Mouse (Mus musculus): ENCODE data around the gene Sema6d. TPM values are rescaled to one million over a fixed set of nuclear protein-coding genes. Genes with fewer than 3 reads are reported as not detected.

Gene Sema6d
- polyA plus RNA-seq, 1 experiment from 2014 or later = 41.3 TPM

DNA sequence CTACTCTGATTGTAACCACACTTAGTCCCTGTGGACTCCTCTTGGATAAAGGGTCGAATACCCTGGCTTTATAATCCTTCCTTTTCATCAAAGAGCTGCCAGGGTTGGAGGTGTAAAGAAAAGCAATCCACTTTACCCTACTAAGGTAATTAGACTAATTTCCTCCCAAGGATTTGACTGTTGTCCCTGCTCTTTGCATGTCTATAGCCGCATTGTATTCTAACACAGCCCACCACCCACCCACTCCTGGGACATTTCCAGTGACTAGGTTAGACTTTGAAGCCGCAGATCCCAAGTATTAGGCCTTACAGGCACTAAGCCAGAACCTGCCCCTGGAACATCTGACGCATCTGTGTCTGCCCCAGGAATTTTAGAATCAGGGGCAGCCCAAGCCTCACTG lies 547.3 kb downstream of the Sema6d start:
- H3K4me2 ChIP-seq (ENCODE audit: low read length) = no peak overlapping the region
- WGBS = 50% methylated on average over 4 of the region's 4 CpGs
- H3K4me3 ChIP-seq (ENCODE audit: low read length) = no peak overlapping the region
- no peak overlapping the region for H3K27ac ChIP-seq (ENCODE audit: low read depth, low read length)
- no peaks in the 10 kb centered on the region for H3K27me3 ChIP-seq (replicated peaks; ENCODE audit: control insufficient read depth, insufficient read depth, low read length)
- no peak for ATAC-seq
- H3K36me3 ChIP-seq (ENCODE audit: control insufficient read depth, insufficient read depth, low read length) = no peaks in the 10 kb centered on the region
- H3K9me3 ChIP-seq (ENCODE audit: control insufficient read depth, low read length) = no peaks in the 10 kb centered on the region
- H3K9ac ChIP-seq (ENCODE audit: low read depth, low read length) = no peak overlapping the region
- peaks cover 32% of the 10 kb centered on the region for H3K4me1 ChIP-seq (ENCODE audit: control insufficient read depth, insufficient read depth, low read depth, low read length)

DNA sequence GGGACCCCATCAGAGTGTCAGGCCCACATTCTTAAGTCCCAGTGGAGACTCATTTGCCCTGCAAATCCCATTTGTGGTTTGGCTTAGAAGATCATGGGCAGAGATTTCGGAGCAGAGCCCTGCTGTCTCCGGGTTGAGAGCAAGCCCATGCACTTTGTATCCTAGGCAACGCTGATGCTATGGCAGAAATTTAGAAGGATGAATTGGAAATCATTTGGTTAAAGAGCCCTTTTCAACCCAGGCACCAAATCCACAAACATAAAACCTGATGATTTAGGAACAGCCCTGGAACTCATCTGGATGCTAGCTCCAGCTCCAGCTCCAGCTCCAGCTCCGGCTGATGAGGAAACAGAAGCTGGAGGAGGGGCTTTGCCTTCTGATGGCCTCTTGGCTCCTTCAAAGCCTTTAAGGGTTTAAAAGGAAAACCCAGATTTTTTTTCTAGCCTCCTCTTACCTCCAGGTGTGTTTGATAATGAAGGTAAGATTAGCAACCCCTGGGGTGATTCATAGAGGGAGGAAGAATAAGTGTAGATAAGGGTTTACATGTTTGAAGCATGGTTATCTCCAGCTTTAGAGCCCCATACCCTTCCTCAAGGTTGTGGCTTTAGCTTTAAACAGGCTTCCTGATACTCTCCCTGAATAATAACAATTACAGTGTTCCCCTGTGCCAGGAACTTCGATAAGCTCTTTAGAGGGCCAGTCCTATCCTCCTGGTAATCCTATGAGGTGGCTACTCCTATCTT lies 549.6 kb downstream of the Sema6d start:
- no peak overlapping the region for H3K4me2 ChIP-seq (ENCODE audit: low read length)
- WGBS = 45% methylated on average over 5 of the region's 5 CpGs
- no peak overlapping the region for H3K27ac ChIP-seq (ENCODE audit: low read depth, low read length)
- no peak overlapping the region for H3K9ac ChIP-seq (ENCODE audit: low read depth, low read length)
- peaks cover 34% of the 10 kb centered on the region for H3K4me1 ChIP-seq (ENCODE audit: control insufficient read depth, insufficient read depth, low read depth, low read length)
- H3K27me3 ChIP-seq (replicated peaks; ENCODE audit: control insufficient read depth, insufficient read depth, low read length) = no peaks in the 10 kb centered on the region
- no peaks in the 10 kb centered on the region for H3K9me3 ChIP-seq (ENCODE audit: control insufficient read depth, low read length)
- no peak overlapping the region for H3K4me3 ChIP-seq (ENCODE audit: low read length)
- ATAC-seq = no peak
- H3K36me3 ChIP-seq (ENCODE audit: control insufficient read depth, insufficient read depth, low read length) = no peaks in the 10 kb centered on the region

DNA sequence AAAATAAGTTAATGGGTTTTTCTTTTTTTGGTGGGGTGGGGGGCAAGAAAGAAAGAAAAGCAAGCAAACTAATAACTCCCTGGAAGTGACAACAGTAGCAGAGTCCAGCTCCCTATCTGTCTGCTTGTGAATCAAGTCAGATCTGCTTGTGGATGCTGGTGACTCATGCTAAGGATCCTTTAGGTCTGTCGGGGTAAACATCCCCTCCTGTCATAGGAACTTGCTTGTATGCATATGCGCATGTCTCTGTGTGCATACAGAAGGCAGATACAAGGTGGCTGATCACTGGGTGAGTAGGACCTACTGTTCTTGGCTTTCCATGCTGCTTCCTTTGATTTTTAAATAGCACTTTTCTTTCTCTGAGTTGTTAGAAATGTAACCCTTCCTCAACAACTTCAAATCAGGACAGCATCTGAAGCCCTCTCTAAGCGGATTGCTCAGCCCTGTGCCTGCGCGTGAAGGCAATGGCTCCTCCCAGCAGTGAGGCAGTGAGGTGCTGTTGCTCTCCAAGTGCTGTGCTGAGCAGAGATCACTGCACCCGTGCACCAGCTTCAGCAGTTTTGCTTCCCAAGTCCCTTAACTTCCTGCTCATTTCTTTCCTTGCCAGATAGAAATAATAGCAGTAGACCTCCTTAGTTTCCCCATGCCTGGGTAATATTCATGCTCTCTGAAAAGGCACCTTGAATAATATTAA lies 550.9 kb downstream of the Sema6d start:
- H3K36me3 ChIP-seq (ENCODE audit: control insufficient read depth, insufficient read depth, low read length) = no peaks in the 10 kb centered on the region
- peak; percentile 51; the same call in 1 of the 2 replicates for ATAC-seq
- no peaks in the 10 kb centered on the region for H3K9me3 ChIP-seq (ENCODE audit: control insufficient read depth, low read length)
- no peak overlapping the region for H3K4me2 ChIP-seq (ENCODE audit: low read length)
- no peak overlapping the region for H3K4me3 ChIP-seq (ENCODE audit: low read length)
- H3K27ac ChIP-seq (ENCODE audit: low read depth, low read length) = peak overlapping the region; percentile 36
- H3K27me3 ChIP-seq (replicated peaks; ENCODE audit: control insufficient read depth, insufficient read depth, low read length) = no peaks in the 10 kb centered on the region
- 36% methylated on average over 6 of the region's 6 CpGs for WGBS
- no peak overlapping the region for H3K9ac ChIP-seq (ENCODE audit: low read depth, low read length)
- H3K4me1 ChIP-seq (ENCODE audit: control insufficient read depth, insufficient read depth, low read depth, low read length) = peaks cover 30% of the 10 kb centered on the region

DNA sequence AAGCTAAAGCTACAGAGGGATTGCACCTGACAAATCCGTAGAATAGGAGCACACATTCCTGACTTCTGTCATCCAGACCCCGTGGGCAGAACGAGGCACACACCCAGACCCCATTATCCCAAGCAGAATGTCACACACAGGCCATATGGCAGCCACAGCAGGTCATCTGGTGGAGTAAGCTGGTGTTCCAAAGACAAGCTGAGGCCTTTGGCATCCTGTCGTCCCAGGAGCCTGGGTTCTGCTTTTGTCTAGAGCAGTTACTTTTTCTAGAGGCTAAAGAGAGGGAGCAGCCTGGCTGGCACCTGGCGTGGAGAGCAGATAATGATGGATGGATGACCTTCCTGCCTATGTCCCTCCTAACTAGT lies 551.4 kb downstream of the Sema6d start:
- 12% methylated on average over 5 of the region's 5 CpGs for WGBS
- Histone ChIP-seq H3K4me1 (ENCODE audit: control insufficient read depth, insufficient read depth, low read depth, low read length) (peaks cover 27% of the 10 kb centered on the region), H3K9me3 (ENCODE audit: control insufficient read depth, low read length) (no peaks in the 10 kb centered on the region), H3K4me3 (ENCODE audit: low read length) (no peak overlapping the region), H3K4me2 (ENCODE audit: low read length) (no peak overlapping the region), H3K27ac (ENCODE audit: low read depth, low read length) (no peak overlapping the region; the same call in 1 of the 2 replicates), H3K36me3 (ENCODE audit: control insufficient read depth, insufficient read depth, low read length) (no peaks in the 10 kb centered on the region), H3K9ac (ENCODE audit: low read depth, low read length) (no peak overlapping the region), H3K27me3 (replicated peaks; ENCODE audit: control insufficient read depth, insufficient read depth, low read length) (no peaks in the 10 kb centered on the region)
- ATAC-seq = peak; percentile 75

DNA sequence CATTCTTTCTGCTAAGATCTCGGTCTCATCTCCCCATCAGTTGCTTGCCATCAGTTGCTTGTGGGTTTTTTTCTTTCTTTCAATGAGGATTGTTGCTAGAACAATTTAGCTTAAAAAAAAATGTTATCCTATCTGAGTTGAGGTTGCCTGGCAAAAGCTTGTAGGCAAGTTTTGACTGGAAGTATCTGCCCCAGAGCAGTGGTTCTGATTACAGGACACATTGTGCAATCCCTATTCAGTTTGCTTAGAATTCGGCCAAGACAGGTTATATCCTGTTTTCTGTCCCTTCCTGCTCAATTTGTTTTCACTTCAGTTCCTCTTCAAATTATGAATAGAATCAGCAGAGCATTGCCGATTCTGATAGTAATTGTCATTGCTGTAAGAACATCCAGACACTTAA lies 552.4 kb downstream of the Sema6d start:
- H3K9ac ChIP-seq (ENCODE audit: low read depth, low read length) = no peak overlapping the region
- no peaks in the 10 kb centered on the region for H3K36me3 ChIP-seq (ENCODE audit: control insufficient read depth, insufficient read depth, low read length)
- no peaks in the 10 kb centered on the region for H3K9me3 ChIP-seq (ENCODE audit: control insufficient read depth, low read length)
- H3K4me1 ChIP-seq (ENCODE audit: control insufficient read depth, insufficient read depth, low read depth, low read length) = peaks cover 26% of the 10 kb centered on the region
- H3K27ac ChIP-seq (ENCODE audit: low read depth, low read length) = no peak overlapping the region
- no peak overlapping the region for H3K4me2 ChIP-seq (ENCODE audit: low read length)
- WGBS = 66% methylated on average over 3 of the region's 3 CpGs
- no peak overlapping the region for H3K4me3 ChIP-seq (ENCODE audit: low read length)
- ATAC-seq = no peak
- H3K27me3 ChIP-seq (replicated peaks; ENCODE audit: control insufficient read depth, insufficient read depth, low read length) = no peaks in the 10 kb centered on the region

DNA sequence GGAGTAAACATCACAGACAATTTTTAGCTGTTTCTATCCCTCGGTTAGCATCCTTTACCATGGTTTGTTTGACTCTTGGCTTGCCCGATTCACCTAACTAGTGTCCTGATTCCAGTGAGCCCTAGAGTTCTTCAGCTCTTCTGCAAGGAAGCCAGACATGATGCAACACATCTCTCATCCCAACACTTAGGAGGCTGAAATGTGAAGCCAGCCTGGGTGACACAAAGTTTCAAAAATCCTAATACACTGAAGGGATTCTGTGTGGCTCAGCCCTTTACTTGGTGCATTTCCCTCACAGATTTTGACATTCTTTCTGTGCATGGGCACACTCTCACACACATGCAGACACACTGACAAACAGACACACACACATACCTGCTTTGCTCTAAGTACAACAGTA lies 560.8 kb downstream of the Sema6d start:
- H3K9me3 ChIP-seq (ENCODE audit: control insufficient read depth, low read length) = no peaks in the 10 kb centered on the region
- no peak overlapping the region for H3K4me3 ChIP-seq (ENCODE audit: low read length)
- no peaks in the 10 kb centered on the region for H3K27me3 ChIP-seq (replicated peaks; ENCODE audit: control insufficient read depth, insufficient read depth, low read length)
- no peak overlapping the region for H3K4me2 ChIP-seq (ENCODE audit: low read length)
- no peaks in the 10 kb centered on the region; the same call in 1 of the 2 replicates for H3K36me3 ChIP-seq (ENCODE audit: control insufficient read depth, insufficient read depth, low read length)
- H3K9ac ChIP-seq (ENCODE audit: low read depth, low read length) = no peak overlapping the region
- no peak overlapping the region; the same call in 1 of the 2 replicates for H3K27ac ChIP-seq (ENCODE audit: low read depth, low read length)
- 89% methylated on average over 2 of the region's 2 CpGs for WGBS
- no peaks in the 10 kb centered on the region; the same call in none of the 2 replicates for H3K4me1 ChIP-seq (ENCODE audit: control insufficient read depth, insufficient read depth, low read depth, low read length)
- ATAC-seq = no peak

DNA sequence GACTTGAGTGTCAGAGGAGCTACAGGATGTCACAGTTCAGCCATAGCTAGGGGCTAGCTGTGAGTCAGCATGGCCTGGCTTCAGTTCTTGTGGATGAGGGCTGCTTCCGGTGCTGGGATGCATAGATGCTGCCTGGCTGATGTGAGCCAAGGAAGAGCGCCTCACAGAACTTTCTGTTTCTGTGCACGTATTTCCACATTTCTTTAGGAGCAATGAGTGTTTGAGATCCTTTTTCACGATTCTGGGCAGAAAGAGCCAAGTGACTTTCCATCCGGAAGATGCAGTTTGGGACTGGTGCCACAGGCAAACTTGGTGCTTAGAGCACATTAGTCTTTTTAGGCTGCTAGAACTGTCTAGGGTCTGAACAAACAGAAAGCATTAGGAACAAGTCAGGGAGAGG lies 561.4 kb downstream of the Sema6d start:
- Histone ChIP-seq H3K36me3 (ENCODE audit: control insufficient read depth, insufficient read depth, low read length) (no peaks in the 10 kb centered on the region; the same call in 1 of the 2 replicates), H3K4me2 (ENCODE audit: low read length) (no peak overlapping the region), H3K4me3 (ENCODE audit: low read length) (no peak overlapping the region), H3K9ac (ENCODE audit: low read depth, low read length) (no peak overlapping the region), H3K9me3 (ENCODE audit: control insufficient read depth, low read length) (no peaks in the 10 kb centered on the region), H3K27me3 (replicated peaks; ENCODE audit: control insufficient read depth, insufficient read depth, low read length) (no peaks in the 10 kb centered on the region), H3K27ac (ENCODE audit: low read depth, low read length) (no peak overlapping the region; the same call in 1 of the 2 replicates), H3K4me1 (ENCODE audit: control insufficient read depth, insufficient read depth, low read depth, low read length) (no peaks in the 10 kb centered on the region; the same call in none of the 2 replicates)
- ATAC-seq = peak; percentile 73
- WGBS = 74% methylated on average over 5 of the region's 5 CpGs

DNA sequence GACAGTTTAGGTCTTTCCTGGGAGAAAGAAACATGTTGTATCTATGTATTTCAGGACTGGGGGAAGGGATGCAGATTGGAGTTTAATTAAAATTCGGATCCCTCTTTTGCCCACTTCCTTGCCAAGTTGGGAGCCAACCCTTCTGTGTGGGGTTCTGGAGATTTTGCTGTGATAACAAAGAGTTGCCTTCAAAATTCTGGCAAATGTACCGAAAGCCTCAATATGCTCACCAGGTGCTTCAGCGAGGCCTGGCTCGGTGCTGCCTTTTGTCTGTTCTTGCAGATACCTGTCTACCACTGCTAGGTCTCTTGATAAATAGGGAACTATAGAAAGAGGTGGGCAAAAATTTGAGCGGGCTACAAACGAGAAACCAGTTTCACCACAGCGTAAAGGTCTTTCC lies 563.4 kb downstream of the Sema6d start:
- H3K27ac ChIP-seq (ENCODE audit: low read depth, low read length) = peak overlapping the region; percentile 27; the same call in 1 of the 2 replicates
- no peaks in the 10 kb centered on the region for H3K9me3 ChIP-seq (ENCODE audit: control insufficient read depth, low read length)
- no peaks in the 10 kb centered on the region for H3K27me3 ChIP-seq (replicated peaks; ENCODE audit: control insufficient read depth, insufficient read depth, low read length)
- H3K4me1 ChIP-seq (ENCODE audit: control insufficient read depth, insufficient read depth, low read depth, low read length) = no peaks in the 10 kb centered on the region; the same call in none of the 2 replicates
- H3K9ac ChIP-seq (ENCODE audit: low read depth, low read length) = no peak overlapping the region
- no peak overlapping the region for H3K4me3 ChIP-seq (ENCODE audit: low read length)
- peaks cover 9% of the 10 kb centered on the region for H3K36me3 ChIP-seq (ENCODE audit: control insufficient read depth, insufficient read depth, low read length)
- H3K4me2 ChIP-seq (ENCODE audit: low read length) = no peak overlapping the region
- ATAC-seq = no peak
- WGBS = 85% methylated on average over 7 of the region's 7 CpGs

DNA sequence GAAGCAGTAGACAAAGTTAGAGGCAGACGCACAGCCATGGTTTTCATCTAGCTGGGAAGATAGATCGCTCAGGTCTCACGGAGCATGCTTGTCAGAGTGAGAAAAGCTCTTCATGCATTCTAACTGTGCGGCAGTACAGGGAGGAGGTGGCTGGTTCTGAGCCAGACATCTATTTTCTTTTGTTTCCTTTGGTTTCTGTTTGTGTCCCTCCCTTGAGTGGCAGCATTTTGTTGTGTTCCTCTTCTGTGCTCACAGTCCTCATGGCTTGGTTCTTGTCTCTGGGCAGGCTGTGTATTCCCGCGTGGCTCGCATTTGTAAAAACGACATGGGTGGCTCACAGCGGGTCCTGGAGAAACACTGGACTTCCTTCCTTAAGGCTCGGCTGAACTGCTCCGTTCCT lies 567.6 kb downstream of the Sema6d start:
- no peak overlapping the region for H3K4me3 ChIP-seq (ENCODE audit: low read length)
- peak; percentile 53 for ATAC-seq
- H3K4me1 ChIP-seq (ENCODE audit: control insufficient read depth, insufficient read depth, low read depth, low read length) = no peaks in the 10 kb centered on the region
- H3K36me3 ChIP-seq (ENCODE audit: control insufficient read depth, insufficient read depth, low read length) = peaks cover 24% of the 10 kb centered on the region
- WGBS = 58% methylated on average over 11 of the region's 11 CpGs
- no peak overlapping the region for H3K27ac ChIP-seq (ENCODE audit: low read depth, low read length)
- no peaks in the 10 kb centered on the region for H3K27me3 ChIP-seq (replicated peaks; ENCODE audit: control insufficient read depth, insufficient read depth, low read length)
- H3K4me2 ChIP-seq (ENCODE audit: low read length) = no peak overlapping the region
- H3K9me3 ChIP-seq (ENCODE audit: control insufficient read depth, low read length) = no peaks in the 10 kb centered on the region
- no peak overlapping the region for H3K9ac ChIP-seq (ENCODE audit: low read depth, low read length)

All from hindbrain, embryonic 16.5 days (tissue).